Mouse (Mus musculus) embryo, embryonic 10.5 days (tissue): ENCODE data around the gene Cnnm3.

Experiments
- DNase-seq: peaks from one replicate; pipeline ENCODE4 v3.0.0-alpha.2; 2015; ENCODE audit warnings: low spot score

Cnnm3 gene

DNA sequence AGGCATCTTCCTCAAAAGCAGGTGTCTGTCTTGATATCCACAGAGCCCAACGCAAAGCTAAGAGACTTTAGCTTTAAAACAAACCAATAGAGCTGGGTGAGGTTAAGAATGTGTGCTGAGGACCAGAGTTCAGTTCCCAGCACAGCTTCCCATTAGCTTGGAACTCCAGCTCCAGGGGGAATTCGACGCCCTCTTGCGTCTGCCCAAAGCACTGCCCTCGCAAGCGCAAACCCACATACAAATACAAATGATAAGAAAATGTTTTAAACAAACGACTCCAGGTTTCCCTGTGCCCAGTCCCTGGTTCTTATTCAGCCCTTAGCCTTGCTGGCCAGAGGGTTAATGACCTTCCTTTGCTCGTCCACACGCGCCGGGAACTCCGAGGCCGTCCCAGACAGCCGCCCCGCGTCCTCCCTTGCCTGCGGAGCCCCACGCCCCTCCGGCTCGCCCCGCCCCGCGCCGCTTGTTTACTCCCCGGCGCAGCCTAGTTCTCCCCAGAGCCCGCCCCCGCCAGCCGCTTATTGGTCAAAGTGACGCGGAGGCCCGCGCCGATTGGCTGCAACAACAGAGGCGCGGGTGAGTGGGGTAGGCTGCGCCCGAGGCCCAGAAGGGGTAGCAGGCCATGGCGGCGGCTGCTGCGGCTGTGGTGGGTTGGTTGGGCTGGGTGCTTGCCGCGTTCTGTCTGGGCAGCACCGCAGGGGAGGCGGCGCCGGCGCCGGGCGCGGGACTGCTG is at the start of gene Cnnm3:
Cnnm3 (plus strand) TSS at position 579 of the 733 bp plus-strand sequence.
- DNase-seq, result peak; percentile 99

DNA sequence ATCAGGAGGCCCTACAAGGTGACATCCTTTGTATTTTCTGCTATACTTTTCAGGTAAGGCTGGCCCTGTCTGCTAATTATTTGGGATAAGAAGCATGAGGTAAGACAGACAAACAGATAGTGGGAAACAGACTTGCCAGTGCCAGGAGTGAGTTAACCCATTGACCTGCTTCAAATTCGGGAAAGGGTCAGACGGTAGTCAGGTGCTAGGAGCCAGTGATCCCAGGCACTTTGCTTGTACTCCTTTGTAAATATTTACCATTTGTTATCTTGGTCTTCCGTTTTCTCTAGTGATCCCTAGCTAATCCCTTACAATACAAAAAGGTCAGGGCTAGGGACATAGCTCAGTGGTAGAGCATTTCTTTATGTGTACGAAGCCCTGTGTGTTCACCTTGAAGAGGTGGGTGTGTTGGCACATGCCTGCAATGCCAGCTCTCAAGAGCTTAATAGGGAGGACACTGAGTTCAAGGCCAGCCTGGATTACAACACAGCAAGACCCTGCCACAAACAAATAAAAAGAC is 46.0 kb upstream of the Cnnm3 start:
- DNase-seq, result no peak

DNA sequence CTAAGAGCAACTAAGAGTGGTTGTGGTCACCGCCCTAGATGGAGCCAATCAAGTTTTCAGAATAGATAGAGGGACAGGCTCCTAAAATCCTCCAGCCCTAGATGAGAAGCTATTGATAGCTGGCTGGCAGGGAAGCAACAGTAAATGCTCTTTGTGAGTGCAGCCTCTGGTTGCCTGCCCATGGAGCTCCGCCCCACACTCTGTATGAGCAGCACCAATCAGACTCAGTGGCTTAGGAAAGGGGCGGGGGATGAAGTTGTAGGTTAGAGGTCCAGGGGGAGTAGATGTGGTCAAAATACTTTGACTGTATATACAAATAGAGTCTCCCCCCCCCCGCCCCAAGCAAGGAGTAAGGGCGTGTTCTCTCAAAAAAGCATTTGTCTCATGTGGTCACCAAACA is 44.2 kb upstream of the Cnnm3 start:
- DNase-seq, result no peak

DNA sequence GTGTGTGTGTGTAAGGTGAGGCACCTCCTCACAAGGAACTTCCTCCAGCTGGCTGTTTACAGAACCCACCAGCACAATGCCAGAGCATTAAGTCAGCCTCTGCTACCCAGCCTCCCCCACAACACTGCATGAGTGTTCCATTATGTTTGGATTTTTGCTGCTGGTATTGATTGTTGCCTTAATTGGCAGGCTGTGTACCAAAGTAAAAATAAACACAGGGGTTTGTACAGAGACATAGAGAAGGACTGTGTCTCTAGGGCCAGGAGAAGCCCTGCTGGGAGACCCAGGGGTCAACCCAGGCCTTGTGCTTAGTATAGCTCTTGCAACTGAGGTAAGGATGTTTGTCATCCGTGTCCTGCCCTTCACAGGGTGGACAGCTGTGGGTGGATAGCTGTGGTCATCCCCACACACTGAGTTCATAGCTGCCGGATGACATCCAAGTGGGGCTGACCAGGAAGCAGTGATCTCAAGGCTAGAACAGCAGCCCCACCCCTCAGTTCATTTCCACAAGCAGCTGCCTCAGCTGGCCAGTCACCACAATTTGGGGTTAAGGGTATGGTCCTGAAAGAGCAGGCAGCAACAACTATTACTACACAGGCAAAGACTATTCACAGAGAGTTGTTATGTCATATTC is 41.7 kb upstream of the Cnnm3 start:
- DNase-seq, result no peak

DNA sequence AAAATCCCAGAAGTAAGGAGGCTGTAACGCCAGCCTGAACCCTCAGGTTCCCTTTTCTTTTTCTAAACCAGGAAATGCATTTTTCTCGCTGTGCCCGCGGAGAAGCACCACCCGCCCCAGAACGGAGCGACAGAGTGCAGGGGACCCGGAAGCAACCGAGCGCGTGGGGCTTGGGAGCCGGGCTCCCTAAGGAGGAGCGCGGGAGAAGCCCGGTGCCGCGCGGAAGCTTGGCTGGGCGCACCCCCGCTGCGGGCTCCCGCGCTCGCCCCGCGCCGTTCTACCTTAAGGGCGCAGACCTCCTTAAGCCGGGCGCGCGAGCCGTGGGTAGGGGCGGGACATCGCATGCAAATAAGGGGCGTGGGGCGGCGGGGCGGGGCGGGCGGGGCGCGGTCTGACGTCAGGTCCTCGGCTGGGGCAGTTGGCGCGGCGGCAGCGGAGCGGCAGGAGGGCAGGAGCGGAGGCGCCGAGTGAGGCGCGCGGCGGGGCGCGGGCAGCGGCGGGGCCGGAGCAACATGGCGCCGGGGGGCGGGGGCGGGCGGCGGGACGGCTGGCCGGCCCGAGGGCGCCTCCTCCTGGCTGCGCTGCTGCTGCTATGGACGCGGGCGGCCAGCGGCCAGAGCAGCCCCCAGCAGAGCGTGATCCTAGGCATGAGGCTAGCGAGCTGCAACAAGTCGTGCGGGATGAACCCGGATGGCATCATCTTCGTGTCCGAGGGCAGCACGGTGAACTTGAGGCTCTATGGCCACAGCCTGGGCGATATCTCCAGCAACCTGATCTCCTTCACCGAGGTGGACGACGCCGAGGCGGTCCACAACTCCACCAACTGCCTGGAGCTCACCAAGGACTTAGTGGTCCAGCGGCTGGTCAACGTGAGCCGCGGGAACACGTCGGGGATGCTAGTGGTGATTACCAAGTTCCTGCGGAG is 40.2 kb upstream of the Cnnm3 start, which contains the start of gene Cnnm4:
Cnnm4 (plus strand) TSS at position 440 of the 925 bp plus-strand sequence.
- peak; percentile 88 for DNase-seq

DNA sequence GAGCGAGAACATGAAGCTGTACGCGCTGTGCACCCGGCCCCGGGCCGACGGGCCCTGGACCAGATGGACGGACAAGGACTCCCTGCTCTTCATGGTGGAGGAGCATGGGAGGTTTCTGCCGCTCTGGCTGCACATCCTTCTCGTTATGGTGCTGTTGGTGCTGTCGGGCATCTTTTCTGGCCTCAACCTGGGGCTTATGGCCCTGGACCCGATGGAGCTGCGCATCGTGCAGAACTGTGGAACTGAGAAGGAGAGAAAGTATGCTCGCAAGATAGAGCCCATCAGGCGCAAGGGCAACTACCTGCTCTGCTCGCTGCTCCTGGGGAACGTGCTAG is 39.6 kb upstream of the Cnnm3 start:
- no peak for DNase-seq

DNA sequence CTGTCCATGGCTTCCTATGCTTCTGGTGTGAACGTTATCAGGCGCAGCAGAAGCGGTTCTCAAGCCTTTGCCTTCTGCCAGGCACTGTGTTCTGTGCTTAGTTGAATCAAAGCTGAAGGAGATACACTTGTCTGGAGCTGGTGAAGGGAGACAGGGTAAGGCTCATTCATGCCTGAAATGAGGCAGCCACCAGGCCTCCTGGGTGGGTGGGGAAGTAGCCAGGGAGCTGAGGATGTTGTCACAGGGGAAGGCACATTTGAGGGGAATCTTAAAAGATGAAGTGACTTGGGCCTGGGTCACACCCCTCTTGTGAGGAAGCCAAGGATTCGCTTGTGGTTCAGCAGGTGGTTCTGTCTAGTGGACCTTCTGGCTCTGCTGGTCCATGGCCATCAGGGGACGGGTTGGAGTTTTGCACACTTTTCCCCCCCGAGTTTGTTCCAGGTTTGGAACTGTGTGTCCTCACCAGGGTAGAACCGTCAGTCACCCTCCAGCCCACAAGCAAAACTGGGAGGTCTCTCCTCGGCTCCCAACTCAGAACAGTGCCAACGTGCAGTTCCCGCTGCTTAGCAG is 38.4 kb upstream of the Cnnm3 start:
- DNase-seq, result no peak

DNA sequence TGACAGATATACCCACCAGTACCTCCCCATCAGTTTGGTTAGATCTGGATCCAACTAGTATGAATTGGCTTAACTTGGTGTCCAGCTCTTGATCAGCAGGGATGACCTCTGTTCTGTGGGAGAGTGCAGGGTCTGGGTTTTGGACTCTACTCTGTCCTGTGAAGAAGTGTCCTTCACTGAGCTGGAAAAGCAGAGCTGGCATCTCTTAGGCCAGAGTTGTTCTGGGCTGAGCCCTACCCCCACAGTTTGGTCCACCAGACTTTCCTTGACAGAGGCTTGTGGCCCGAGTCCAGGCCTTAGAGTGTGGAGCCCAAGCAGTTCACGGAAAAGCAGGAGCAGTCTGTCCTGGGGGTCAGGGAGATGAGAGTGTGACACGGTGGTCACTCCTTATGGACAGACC is 37.0 kb upstream of the Cnnm3 start:
- DNase-seq, result no peak

DNA sequence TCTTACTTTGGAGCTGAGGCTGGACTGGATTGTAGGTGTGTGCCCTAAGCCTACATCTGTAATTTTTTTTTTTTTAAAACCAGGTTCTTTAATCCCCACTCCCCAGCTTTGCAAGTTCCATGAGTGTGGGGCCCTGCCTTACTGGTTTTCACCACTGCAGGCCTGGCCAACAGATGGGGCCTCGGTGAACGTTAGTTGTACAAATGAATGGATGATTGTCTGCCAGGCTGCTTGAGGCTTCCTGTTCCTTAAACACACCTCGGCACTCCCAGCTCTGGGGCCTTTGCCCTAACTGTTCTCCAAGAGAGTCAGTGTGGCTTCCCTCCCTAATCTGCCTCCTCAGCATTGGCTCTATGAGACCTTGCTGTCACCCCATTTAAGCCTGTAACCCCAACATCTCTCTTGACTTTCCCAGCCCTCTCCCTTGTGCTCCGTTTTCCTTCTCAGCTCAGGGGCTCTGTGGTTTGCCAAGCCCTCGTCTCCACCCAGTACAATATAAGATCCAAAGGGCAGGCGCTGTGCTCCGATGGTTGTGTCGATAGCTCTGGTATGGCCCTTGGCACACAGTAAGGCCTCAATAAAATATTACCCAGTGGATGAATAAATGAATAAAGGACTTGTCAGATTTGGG is 36.1 kb upstream of the Cnnm3 start:
- no peak for DNase-seq

DNA sequence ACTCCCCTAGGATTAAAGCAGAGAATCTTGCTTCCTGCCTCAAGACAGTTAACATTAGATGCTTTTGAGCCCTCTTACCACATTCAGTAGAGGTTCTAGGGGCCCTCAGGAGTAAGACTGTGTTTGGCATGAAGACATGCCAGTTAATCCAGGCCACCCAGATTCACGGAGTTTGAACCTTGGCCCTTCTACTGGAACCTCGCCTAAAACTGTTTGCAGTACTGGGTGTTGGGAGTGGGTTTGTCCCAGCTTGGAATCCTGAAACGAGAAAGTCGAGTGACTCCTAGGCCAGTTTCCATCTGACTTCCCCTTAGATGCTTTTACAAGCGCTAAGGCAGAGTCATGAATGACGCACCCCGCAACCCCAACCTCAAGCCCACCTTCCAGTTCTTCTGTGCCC is 35.2 kb upstream of the Cnnm3 start:
- DNase-seq, result no peak

DNA sequence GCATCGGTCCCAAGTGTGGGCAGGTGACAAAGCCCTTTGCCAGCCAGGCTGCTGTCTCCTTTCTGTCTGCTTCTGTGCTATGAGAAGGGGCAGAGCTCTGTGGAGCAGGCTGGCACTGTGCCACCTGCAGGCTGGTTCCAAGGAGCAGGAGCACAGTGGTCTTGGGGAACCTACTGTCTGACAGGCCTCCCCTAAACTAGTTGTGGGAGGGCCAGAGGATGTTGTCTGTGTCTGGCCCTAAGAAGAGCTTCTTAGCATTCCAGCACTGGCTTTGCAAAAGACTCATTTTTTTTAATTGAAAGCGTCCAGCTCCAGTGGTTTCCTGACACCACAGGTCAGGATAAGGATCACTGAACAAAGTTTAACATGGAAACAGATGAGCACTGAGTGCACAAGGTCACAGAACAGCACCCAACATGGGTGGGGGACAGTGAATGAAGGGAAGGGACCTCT is 33.3 kb upstream of the Cnnm3 start:
- no peak for DNase-seq

DNA sequence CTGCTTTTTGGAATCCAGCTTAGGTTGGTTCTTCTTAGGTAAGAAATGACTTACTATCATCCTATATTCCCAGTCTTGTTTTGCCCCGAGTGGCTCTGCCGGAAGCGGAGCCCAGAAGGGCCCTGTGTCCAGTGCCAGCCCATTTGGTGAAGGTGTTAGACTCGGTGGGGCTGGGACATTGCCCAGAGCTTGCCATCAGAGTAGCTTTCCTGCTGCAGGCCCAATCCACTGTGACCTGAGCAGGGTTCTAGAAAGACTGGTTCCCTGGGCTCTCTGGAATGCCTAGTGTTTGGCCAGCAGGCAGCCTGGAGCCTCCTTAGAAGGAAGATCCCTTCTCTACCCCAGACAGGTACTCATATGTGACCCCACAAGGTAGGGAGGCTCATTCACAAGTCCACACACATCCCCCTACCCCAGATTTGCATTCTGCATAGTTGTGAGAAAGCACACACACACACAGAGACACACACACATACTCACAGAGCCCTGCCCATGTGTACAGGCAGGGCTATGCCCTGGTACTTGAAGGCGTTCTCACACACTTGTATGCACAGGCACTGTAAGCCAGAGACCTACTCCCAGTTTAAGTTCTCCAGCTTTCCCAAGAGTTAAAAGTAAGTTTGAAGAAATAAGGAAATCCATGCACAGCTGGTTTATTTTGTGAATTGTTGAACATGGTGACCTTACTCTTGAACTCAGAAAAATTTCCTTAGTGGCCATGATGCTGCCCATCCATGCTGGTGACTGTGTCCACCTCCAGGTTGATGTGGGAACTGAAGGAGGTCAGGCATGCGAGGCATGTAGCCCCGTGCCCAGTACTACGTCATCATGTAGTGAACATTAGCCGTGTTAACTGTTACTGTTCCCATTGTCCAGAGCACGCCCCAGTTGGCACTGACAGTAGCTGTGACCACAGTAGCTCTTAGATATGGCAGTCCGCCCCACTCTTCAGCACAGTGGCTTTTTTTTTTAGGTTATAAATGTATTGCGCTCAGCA is 31.5 kb upstream of the Cnnm3 start:
- no peak for DNase-seq

DNA sequence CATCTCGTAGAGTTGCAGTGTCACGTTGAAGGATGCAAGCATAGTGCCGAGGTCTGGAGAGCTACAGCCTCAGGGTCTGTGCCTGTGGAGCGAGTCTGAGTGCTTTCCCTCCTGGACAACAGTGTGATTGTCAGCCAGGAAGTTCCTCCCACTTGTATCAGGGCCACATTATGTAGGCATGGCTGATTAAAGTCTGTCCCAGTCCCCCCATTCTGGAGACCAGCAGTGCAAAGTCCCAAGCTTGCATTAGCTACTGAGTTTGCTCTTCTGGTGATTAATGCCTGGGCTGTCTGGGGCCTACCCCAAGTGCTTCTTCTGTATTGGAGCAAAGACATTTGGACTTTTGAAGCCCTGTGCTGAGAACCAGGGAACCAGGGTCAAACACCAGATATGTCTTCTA is 27.8 kb upstream of the Cnnm3 start:
- DNase-seq, result no peak

DNA sequence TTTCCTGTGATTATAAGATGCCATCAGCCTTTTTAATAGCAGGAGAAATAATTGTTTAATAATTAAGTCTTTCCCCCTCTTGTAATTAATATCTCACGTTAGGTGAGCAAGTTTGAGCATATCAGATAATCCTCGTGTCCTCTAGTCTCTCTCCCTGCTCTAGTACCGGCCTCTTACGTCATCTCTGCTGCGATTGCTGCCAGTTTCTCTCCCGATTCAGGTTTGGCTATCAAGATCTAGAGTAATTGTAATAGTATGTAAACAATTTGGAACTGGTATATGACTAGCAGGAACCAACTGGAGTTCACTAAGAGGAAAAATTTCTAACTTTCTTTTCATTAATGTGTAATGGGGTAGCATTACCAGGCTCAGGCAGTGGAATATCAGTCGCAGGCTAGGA is 26.6 kb upstream of the Cnnm3 start:
- DNase-seq, result no peak

DNA sequence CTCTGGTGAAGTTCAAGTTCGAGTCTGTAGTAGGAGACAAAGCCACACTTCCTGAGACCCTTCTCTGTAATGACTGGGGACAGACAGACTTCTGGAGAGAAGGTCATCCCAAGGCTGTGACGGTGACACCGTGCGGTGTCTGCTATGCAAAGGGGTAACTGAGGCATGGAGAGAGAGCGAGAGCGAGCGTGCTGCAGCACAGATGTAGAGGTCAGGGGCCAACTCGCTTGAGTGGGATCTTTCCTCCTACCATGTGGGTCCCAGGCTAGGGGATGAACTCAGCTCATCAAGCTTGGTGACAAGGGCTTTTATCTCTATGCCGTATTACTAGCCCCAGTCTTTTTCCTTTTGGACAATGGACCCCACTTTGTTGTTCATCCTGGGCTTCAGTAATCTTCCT is 24.6 kb upstream of the Cnnm3 start:
- DNase-seq, result no peak

DNA sequence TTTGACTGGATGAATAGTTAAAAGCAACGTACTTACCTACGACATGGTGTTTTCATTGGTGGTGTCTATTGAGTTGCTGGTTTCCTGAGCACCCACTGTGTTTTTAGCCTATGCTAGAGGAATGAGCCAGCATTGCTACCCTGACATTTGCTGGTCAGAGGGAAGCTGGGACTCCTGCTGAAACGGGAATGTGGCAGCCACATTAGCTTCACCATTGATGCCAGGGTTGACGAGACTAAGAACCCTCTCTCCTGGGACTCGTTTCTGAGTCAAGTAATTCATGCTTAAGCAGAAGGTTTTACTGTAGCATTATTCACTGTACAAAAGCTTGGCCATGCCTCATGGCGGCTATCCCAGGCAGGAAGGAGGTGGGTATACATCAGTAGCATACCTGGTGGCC is 22.0 kb upstream of the Cnnm3 start:
- no peak for DNase-seq

DNA sequence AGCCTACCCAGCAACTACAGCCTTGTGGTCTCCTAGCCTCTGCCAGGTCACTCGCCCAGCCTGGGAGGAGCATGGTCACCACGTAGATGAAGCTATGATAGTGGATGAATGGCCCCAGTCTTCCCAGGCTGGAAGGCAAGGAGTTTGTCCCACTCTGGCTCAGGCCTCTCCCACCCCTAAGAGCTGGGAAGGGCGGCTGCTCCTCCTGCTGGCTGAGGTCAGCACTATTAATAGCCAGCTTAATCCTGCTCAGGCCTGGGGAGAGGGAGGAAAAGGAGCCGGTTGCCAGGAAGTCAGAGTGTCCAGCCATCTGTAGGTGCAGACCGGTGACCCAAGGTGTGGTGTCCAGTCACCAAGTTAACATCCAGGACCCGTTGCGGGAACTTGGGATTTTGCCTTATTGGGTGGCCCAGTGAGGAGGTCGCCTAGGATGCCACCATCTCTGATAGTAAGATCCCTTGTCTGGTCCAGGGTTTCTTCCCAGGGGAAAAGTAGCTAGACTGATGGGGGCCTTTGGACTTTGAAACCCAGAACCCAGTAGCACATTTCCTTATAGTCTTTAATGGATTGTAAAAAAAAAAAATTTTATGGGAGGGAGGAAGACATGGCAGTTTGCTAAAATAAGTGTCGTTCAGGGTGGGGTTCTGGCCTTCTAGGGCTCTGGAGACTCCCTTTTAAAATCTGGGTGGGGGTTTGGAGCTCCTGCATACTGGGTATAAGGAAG is 19.1 kb upstream of the Cnnm3 start:
- peak; percentile 67 for DNase-seq

DNA sequence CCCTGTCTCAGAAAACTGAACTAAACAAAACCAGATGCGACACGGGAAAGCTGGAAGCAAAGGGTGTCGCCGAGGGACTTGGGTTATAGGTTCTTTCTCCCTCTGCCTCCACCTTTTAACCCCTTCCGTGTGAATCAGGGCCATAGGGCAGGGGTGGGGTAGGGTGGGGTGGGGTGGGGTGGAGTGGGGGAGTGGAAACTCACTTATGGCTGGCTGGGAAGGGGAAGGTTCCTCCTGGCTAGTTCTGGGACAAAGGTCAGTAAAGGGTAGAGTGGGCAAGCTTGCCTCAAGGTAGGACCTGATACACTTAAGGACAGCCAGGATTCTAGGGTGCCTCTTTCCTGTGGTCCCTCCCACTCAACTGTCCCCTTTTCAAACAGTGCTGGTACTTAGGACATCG is 18.4 kb upstream of the Cnnm3 start:
- DNase-seq, result no peak

DNA sequence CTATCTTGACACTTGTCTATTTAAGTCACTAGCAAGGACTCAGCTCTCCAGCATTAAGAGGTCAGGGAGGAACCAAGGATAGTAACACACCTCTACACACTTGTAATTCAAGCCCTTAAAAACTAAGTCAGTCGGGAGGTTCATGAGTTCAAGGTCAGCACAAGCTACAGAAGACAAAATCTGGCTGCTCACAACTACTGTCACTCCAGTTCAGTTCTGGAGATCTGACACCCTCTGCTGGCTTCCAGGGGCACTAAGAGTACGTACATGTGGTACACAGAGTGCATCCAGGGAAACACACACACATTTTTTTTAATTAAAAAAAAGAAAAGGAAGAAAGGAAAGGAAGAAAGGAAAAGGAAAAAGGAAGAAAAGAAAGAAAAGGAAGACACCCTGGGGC is 14.9 kb upstream of the Cnnm3 start:
- peak; percentile 28 for DNase-seq

DNA sequence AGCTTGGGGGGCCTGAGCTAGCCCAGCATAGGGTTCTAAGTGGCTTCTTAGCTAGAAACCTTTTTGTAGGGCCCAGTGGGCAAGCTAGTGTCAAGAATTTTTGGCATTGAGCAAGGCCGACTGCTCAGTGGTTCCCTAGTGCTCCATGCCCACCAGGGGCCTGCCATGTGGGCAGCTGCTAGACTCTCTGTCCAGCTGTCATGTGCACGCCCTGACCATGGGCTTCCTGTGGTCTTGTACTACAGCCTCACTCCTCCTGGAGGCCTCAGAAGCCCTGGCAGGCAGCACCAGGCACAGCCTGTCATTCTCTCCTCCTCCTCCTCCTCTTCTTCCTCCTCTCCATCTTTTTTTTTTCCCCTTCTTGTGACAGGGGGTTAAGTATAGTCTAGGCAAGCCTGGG is 14.4 kb upstream of the Cnnm3 start:
- DNase-seq, result no peak
